8 mouse cellular contexts compared by ENCODE assay signal in the genomic region with DNA sequence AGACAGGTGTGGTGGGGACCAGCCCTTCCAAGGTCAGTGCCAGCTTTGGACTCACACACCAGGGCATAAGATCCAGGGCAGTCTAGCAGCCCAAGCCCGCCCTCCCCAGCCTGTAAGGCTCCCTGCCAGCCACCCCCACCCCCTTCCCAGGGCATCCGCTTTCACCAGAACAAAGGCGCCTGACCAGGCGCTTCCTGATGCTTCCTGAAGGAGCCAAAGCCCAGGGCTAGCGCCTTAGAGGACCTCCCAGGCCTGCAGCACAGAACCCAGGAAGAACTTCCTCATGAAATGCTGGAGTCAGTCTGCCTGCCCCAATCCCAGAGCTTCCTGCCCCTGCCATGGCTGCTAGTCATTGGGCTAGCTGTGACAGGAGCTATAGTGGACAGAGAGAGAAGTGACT. TPM values are rescaled to one million over a fixed set of nuclear protein-coding genes. Genes with fewer than 3 reads are reported as not detected.
DNase-seq lines count a peak whose midpoint lies in the region; ATAC-seq and TF ChIP-seq lines count a peak whose summit lies in the region.

No protein-coding gene starts in this region.

- no peak overlapping the region for H3K4me3 ChIP-seq in midbrain, embryonic 13.5 days (replicated peaks)
- H3K4me3 ChIP-seq in midbrain, embryonic 15.5 days: no peak overlapping the region
- no peak overlapping the region for H3K4me3 ChIP-seq in heart, embryonic 12.5 days
- H3K4me3 ChIP-seq in small intestine, adult 2 months (ENCODE audit: low read depth, low read length): no peak overlapping the region

- H3K27ac ChIP-seq in midbrain, embryonic 13.5 days: 0 out of 2 replicates have a peak overlapping the region, but pooled peaks have one; percentile 9
- no peak overlapping the region for H3K27ac ChIP-seq in midbrain, embryonic 15.5 days
- H3K27ac ChIP-seq in heart, embryonic 12.5 days (ENCODE audit: poor library complexity, severe bottlenecking): peak overlapping the region; percentile 37
- H3K27ac ChIP-seq in small intestine, adult 2 months (ENCODE audit: insufficient read depth, low read depth, low read length): peak overlapping the region; percentile 56

- WGBS in midbrain, embryonic 13.5 days: 19% methylated on average over 5 of the region's 5 CpGs
- 25% methylated on average over 5 of the region's 5 CpGs for WGBS in midbrain, embryonic 15.5 days
- 30% methylated on average over 5 of the region's 5 CpGs for WGBS in heart, embryonic 12.5 days
- 54% methylated on average over 5 of the region's 5 CpGs for WGBS in small intestine, adult 2 months

- 0 out of 2 replicates have a peak, but pooled peaks have one; percentile 21 for ATAC-seq in midbrain, embryonic 13.5 days
- ATAC-seq in midbrain, embryonic 15.5 days (replicated peaks): no peak
- ATAC-seq in heart, embryonic 12.5 days (ENCODE audit: insufficient number of reproducible peaks, low FRiP score): peak; percentile 38; the same call in 1 of the 2 replicates

- peak; percentile 84 for DNase-seq in kidney, postnatal 14 days
- DNase-seq in cerebellum, postnatal 36 days: no peak
- DNase-seq in left cerebral cortex, postnatal 14 days (ENCODE audit: low spot score in 2 of 2): no peak
- DNase-seq in yolk sac, embryonic 10.5 days (ENCODE audit: low spot score): no peak

- peaks cover 25% of the 10 kb centered on the region for H3K4me1 ChIP-seq in midbrain, embryonic 13.5 days (replicated peaks)
- peaks cover 4% of the 10 kb centered on the region; the same call in 1 of the 2 replicates for H3K4me1 ChIP-seq in midbrain, embryonic 15.5 days
- peaks cover 79% of the 10 kb centered on the region for H3K4me1 ChIP-seq in heart, embryonic 12.5 days (replicated peaks)
- peaks cover 24% of the 10 kb centered on the region for H3K4me1 ChIP-seq in small intestine, adult 2 months (ENCODE audit: control insufficient read depth, insufficient read depth, insufficient read length, low read length)

- peaks cover 12% of the 10 kb centered on the region for H3K27me3 ChIP-seq in midbrain, embryonic 13.5 days
- H3K27me3 ChIP-seq in midbrain, embryonic 15.5 days (replicated peaks): peaks cover 8% of the 10 kb centered on the region
- H3K27me3 ChIP-seq in heart, embryonic 12.5 days (replicated peaks): no peaks in the 10 kb centered on the region
- H3K27me3 ChIP-seq in small intestine, adult 2 months (ENCODE audit: control insufficient read depth, insufficient read depth, low read length): no peaks in the 10 kb centered on the region

- TF ChIP-seq POLR2A in small intestine, adult 2 months (IDR thresholded peaks at IDR 0.05; ENCODE audit: low read depth, low read length): no peak

- intact Hi-C loops in left cerebral cortex, postnatal 14 days (cut with DNase I): no loop called here

- no peaks in the 10 kb centered on the region for H3K36me3 ChIP-seq in midbrain, embryonic 13.5 days
- no peaks in the 10 kb centered on the region for H3K36me3 ChIP-seq in midbrain, embryonic 15.5 days (replicated peaks)
- H3K36me3 ChIP-seq in heart, embryonic 12.5 days: peaks cover 2% of the 10 kb centered on the region; the same call in 1 of the 2 replicates
- H3K36me3 ChIP-seq in small intestine, adult 2 months (ENCODE audit: control insufficient read depth, insufficient read depth, low read length): no peaks in the 10 kb centered on the region

- H3K4me2 ChIP-seq in midbrain, embryonic 13.5 days (replicated peaks): no peak overlapping the region
- H3K4me2 ChIP-seq in midbrain, embryonic 15.5 days: no peak overlapping the region
- H3K4me2 ChIP-seq in heart, embryonic 12.5 days: no peak overlapping the region

- H3K9ac ChIP-seq in midbrain, embryonic 13.5 days (replicated peaks): no peak overlapping the region
- no peak overlapping the region for H3K9ac ChIP-seq in midbrain, embryonic 15.5 days
- H3K9ac ChIP-seq in heart, embryonic 12.5 days: peak overlapping the region; percentile 41; the same call in 1 of the 2 replicates

- no peak for TF ChIP-seq CTCF in small intestine, adult 2 months (IDR thresholded peaks at IDR 0.05; ENCODE audit: extremely low read depth, insufficient read length, insufficient replicate concordance, low read depth, low read length)

- H3K9me3 ChIP-seq in midbrain, embryonic 13.5 days: no peaks in the 10 kb centered on the region
- H3K9me3 ChIP-seq in midbrain, embryonic 15.5 days: no peaks in the 10 kb centered on the region
- H3K9me3 ChIP-seq in heart, embryonic 12.5 days (replicated peaks): no peaks in the 10 kb centered on the region

RNA-seq across cellular contexts. Expression of a gene that starts 7.0 kb away (rescaled TPM):
- polyA plus RNA-seq in midbrain, embryonic 13.5 days (2015; fragmentation: Nextera tagmentation; extraction: Ambion mirVana): 1.4 and 1.7 TPM in 2 replicates
- polyA plus RNA-seq in midbrain, embryonic 15.5 days (2015; fragmentation: Nextera tagmentation; extraction: Ambion mirVana): 1.6 and 1.7 TPM in 2 replicates
- 31.7 and 38.1 TPM in 2 replicates for polyA plus RNA-seq in heart, embryonic 12.5 days (2016; fragmentation: Nextera tagmentation; extraction: Ambion mirVana)
- polyA plus RNA-seq in small intestine, adult 2 months (2012; rRNA removed): 36.0 and 41.7 TPM in 2 replicates
- total RNA-seq in left cerebral cortex, postnatal 14 days (2021): 1 to 10 TPM; 8.0 to 9.7 TPM

RNA-seq across cellular contexts. Expression of a gene that starts 38.5 kb away (rescaled TPM):
- polyA plus RNA-seq in midbrain, embryonic 13.5 days (2015; fragmentation: Nextera tagmentation; extraction: Ambion mirVana): 418 and 448 TPM in 2 replicates
- 284 and 315 TPM in 2 replicates for polyA plus RNA-seq in midbrain, embryonic 15.5 days (2015; fragmentation: Nextera tagmentation; extraction: Ambion mirVana)
- 336 and 349 TPM in 2 replicates for polyA plus RNA-seq in heart, embryonic 12.5 days (2016; fragmentation: Nextera tagmentation; extraction: Ambion mirVana)
- 2,052 and 2,413 TPM in 2 replicates for polyA plus RNA-seq in small intestine, adult 2 months (2012; rRNA removed)
- 100 to 1,000 TPM; 565 to 568 TPM for total RNA-seq in left cerebral cortex, postnatal 14 days (2021)

RNA-seq across cellular contexts. Expression of a gene that starts 47.4 kb away (rescaled TPM):
- polyA plus RNA-seq in midbrain, embryonic 13.5 days (2015; fragmentation: Nextera tagmentation; extraction: Ambion mirVana): 213 TPM in 2 replicates
- polyA plus RNA-seq in midbrain, embryonic 15.5 days (2015; fragmentation: Nextera tagmentation; extraction: Ambion mirVana): 205 and 213 TPM in 2 replicates
- polyA plus RNA-seq in heart, embryonic 12.5 days (2016; fragmentation: Nextera tagmentation; extraction: Ambion mirVana): 150 and 154 TPM in 2 replicates
- polyA plus RNA-seq in small intestine, adult 2 months (2012; rRNA removed): 103 and 148 TPM in 2 replicates
- total RNA-seq in left cerebral cortex, postnatal 14 days (2021): 100 to 1,000 TPM; 104 to 109 TPM

RNA-seq across cellular contexts. Expression of a gene that starts 54.6 kb away (rescaled TPM):
- polyA plus RNA-seq in midbrain, embryonic 13.5 days (2015; fragmentation: Nextera tagmentation; extraction: Ambion mirVana): 18.2 and 21.6 TPM in 2 replicates
- 31.3 and 32.0 TPM in 2 replicates for polyA plus RNA-seq in midbrain, embryonic 15.5 days (2015; fragmentation: Nextera tagmentation; extraction: Ambion mirVana)
- 15.8 and 16.2 TPM in 2 replicates for polyA plus RNA-seq in heart, embryonic 12.5 days (2016; fragmentation: Nextera tagmentation; extraction: Ambion mirVana)
- polyA plus RNA-seq in small intestine, adult 2 months (2012; rRNA removed): 15.3 and 32.0 TPM in 2 replicates
- 10 to 100 TPM; 30.4 to 34.6 TPM for total RNA-seq in left cerebral cortex, postnatal 14 days (2021)

Comparison
In these comparisons a context has a peak if more than half of its experiments do, and no peak if none do; other contexts are left out.
1. RNA of a gene that starts 7.0 kb away (polyA plus RNA-seq): 36.0 to 41.7 TPM in small intestine, adult 2 months and 31.7 to 38.1 TPM in heart, embryonic 12.5 days; 1.4 to 1.7 TPM in midbrain, embryonic 13.5 days and 1.6 to 1.7 TPM in midbrain, embryonic 15.5 days; every median in the first group is over 10 times any median in the second.